Mouse (Mus musculus) left cerebral cortex, postnatal 10 days (tissue): ENCODE data around the gene Tubb2b. TPM values are rescaled to one million over a fixed set of nuclear protein-coding genes. Genes with fewer than 3 reads are reported as not detected.
A peak's percentile ranks its signal among the peaks of the same experiment; 100 is the strongest.

ENCODE experiments used
- DNase-seq, 2 experiments: peaks; one replicate each; pipeline ENCODE4 v3.0.0; 2021 to 2022; ENCODE audit warnings: low spot score in 2 of 2, mixed read lengths in 1 of 2; ENCODE audit errors: extremely low spot score in 1 of 2
- intact Hi-C: fragments of 180-260 bp; cut with DNase I; formaldehyde crosslinking; loops from one replicate; pipeline ENCODE4 v1.15.1; 2025
- total RNA-seq, 2 experiments: library from RNA; stranded (reverse); gene quantifications; 2 replicates each; pipeline ENCODE4 v1.2.3; 2021

Tubb2b gene
- total RNA-seq, 2 experiments from 2014 or later = 1,287 to 1,419 TPM

DNA sequence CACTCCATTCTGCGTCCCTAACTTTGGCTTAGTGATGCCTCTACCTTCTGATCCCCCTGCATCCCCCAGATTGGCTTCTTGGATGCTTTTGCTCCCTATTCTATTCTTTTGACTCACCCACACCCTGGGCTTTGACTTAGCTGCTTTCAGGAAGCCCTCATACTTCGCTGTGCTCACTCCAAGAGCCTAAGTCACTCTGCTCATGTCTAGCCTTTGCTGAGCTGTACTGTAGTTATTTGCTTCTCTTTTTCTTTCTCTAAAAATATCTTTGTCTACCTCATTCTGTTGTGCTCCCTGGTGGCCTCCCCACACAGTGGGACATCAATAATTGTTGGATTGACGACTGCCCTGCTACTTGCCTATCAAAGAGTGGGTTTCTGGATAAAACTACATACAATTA lies 17.9 kb upstream of the Tubb2b start:
- DNase-seq = no peak
- intact Hi-C loops = no loop called here

DNA sequence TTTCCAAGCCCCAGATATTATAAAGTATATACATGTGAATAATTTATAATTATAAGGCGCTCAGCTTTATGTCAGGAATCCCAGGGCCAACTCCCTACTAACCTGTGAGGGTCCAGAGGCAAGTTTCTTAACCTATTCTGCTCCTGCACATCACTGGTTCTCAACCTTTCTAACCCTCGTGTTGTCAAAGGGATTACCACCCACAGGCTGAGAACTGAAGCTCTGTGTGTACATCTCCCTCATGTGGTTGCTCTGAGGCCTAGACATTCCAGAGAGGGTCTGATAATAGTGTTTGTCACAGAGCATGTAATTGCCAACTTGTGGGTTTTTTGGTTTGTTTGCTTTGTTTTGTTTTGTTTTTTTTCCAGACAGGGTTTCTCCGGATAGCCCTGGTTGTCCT lies 16.6 kb upstream of the Tubb2b start:
- intact Hi-C loops = no loop called here
- DNase-seq = peak in 1 of 2 experiments; percentile 4

DNA sequence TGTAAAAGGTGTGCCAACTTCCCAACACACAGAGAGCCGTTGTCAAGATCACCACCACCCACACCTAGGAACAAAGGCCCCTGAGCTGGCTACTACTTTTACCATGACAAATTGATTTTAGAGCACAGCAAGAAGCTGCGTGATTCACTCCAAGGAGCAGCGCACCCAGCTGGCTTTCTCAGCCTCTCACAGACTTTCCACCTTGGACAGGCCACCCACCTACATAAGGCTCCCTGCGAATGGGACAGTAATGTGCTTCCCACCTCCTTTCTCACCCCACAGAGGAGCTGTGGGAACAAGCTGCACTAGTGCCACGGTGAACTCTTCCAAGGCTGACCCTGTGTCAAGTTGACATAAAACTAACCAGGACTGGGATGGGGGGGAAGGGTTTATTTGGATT lies 13.1 kb upstream of the Tubb2b start:
- no peak for DNase-seq
- intact Hi-C loops = no loop called here

DNA sequence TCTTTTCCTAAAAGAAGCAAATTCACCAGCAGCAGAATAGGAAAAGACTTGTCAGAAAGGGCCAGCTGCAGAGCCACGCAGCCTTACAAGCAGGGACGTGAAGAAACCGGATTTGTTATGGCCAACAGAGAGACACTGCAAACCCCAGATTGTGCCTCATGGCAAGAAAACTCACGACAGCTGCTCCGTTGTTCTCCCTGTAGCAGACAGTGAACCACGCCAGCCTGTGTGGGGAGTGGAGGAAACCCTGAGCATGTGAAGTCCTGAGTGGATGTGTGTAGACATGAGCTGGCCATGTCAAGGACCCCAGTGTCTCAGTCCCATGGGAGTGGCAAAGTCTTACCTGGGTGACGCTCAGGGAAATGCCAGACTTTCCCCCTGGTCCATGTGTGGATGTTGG lies 6.3 kb upstream of the Tubb2b start:
- peak; percentile 62 to 68 for DNase-seq
- intact Hi-C loops = no loop called here

DNA sequence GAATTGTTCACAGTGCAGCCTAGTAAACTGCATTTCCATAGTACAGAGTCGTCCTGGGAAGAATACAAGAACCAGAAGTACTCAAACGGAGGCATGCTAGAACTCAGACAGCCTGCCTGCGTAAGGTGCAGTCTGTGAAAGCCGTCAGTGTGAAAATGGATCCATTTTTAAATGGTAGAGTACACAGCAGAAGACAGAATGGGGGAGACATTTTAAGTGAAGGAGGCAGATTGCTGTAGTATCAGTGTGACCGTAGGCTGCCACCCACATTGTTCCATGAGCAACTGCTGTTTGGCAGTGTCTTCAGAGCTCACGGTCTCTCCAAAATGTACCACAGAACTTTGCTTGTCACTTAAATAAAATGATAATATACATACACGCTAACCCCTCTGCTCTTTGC lies 4.0 kb upstream of the Tubb2b start:
- intact Hi-C loops = no loop called here

DNA sequence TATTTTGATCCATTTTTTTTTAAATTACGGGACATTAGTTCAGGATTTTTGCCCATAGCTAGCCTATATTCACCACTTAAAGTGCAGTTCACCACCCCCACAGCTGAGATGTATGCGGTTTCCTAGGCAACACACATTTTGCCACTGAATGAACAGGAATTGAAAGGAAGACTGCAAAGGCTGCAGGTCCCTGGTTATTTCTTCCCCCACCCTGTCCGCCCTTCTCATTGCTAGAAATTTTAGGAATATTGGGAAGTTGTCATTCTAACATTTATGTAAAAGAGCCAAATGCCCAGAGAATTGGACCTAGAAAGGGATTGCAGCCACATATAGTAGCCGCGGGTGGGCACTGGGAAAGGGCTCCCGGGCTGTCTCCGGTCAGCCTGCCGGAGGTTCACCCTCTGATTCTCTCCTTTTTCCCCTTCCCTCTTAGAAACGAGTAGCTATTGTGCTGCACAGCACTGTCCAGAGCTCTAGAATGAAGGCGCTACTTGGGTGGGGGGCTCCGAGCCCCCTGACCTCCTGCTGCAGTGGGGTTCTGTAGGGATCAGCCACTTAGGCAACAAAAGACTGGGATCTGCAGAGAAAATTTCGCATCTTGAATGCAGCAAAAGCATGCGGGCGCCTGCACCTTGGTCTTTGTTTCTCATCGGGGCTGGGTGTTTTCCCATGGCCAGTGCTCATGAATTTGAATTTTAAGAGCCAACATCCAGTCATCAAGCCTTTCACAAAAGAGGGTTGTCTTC lies 3.2 kb upstream of the Tubb2b start:
- intact Hi-C loops = no loop called here
- DNase-seq = no peak

More for the DNA sequence above, 4.0 kb upstream of the Tubb2b start:
- DNase-seq = no peak

DNA sequence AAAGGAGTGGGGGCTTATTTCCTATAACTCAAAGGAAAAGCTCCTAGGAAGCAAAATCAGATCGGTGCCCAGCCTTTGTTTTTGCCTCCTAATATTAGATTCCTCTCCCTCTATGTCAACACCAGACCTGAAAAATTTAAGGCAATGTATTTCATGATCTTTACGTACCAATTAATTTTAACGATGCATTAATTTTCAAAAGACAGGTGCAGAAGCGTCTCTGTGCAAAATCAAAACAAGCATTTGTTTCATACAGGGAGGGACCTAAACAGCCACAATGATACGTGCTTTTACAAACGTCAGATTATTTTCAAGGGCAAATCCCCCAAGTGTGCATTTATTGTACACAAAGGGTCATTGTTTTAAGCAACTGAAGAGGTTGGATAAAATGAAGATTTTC lies 2.6 kb upstream of the Tubb2b start:
- intact Hi-C loops = no loop called here
- no peak for DNase-seq

DNA sequence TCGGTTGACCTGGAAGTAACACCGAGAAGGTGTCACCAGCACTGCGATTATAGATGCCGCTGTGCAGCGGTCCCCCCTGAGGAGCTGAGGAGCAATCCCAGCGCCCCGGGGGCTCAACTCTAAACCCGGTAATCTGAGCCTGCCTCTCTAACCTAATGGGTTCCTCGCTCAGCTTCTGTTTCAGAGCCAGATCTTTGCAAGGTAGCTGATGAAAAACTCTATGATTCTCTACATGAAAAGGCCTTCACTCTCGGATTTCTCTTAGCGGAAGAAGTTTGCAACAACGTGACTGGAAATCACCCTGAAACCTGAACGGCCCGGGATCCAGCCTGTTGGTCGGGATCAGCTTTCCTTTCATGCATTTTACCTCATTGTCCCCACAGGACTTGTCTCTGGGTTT lies 2.0 kb upstream of the Tubb2b start:
- peak in 1 of 2 experiments; percentile 26 for DNase-seq
- intact Hi-C loops = no loop called here

DNA sequence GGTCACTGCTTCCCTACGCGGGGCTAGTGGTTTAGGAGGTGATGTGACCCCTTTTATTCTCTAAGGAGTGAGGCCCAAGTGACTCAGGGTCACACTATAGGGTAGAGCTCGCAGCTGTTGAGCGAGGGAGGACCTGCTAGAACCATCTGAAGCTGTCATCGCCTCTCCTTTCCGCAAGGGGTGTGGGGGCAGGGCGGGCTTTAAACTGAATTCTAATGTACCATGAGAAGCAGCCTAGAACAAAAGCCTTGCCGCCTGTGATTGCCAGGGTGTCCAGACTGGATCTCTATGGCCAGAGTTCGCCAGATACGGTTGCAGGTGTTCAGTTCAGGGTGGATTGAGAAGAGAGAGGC lies 1.4 kb upstream of the Tubb2b start:
- intact Hi-C loops = no loop called here
- peak; percentile 63 to 85 for DNase-seq

DNA sequence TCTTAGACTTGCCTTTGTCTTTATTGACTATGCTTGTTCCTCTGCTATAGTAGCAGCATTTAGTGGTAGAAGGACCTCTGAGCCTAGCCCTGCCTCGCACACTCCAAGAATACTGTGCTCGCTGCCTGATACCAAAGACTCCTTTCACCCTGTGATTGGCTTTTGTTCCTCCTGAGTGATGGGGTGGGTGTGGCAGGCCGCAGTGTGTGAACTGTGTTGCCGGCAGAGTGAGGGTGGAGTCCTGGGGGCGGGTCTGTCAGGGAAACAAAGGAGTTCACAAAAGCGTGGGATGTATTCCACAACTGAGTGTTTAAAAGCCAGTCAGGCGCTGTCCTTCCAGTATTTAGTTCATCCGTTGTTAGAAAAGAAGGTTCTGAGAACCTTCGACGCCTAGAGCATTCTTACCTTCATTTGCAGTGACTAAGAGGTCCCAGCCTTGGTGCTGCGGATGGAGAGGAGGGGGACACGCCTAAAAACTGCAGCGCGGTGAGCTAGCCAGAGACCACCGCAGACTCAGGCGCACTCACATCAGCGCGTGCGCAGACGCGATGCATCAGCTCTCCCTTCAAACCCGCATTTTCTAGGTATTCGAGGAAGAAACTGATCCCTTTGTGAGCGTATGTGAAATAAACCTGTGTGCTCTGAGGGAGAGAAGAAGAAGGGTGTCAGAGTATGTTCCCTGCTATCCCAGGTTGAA lies 893 bp upstream of the Tubb2b start:
- DNase-seq = peak; percentile 57 to 68
- intact Hi-C loops = no loop called here

DNA sequence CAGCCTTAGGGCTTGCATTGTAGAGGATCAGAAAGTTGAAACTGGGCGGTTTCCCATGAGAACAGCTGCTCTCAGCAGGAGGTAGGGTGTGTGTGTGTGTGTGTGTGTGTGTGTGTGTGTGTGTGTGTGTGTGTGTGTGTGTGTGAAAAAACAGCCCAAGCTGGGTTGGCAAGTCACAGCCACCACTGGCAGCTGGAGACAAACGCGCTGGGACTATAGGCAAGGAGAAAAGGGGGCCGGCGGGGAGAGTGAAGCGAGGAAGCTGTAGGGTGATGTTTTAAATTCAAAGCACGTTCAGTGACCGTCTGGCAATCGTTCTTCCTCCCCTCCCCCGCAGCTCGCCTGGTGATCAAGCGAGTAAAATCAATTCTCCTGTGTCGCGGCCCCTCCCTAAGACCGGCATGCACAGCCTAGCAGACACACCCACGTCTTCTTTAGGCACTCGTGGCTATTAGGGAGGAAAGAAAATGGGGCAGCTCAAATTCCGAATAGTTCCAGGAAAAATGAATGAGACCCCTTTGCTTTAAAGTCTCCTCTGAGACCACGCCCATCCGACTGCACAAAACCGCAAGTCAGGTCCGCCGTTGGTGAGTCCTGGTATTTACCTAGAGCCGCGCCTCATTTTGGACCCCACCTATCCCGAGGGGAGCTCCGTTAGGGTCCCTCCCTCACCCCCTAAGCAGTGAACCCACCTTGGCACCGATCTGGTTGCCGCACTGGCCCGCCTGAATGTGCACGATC lies 611 bp downstream of the Tubb2b start:
- intact Hi-C loops = loop anchor here (1.0 kb wide), 1 partner anchor 52 kb away; no protein-coding TSS in a partner anchor
- DNase-seq = peak; percentile 75 to 82

DNA sequence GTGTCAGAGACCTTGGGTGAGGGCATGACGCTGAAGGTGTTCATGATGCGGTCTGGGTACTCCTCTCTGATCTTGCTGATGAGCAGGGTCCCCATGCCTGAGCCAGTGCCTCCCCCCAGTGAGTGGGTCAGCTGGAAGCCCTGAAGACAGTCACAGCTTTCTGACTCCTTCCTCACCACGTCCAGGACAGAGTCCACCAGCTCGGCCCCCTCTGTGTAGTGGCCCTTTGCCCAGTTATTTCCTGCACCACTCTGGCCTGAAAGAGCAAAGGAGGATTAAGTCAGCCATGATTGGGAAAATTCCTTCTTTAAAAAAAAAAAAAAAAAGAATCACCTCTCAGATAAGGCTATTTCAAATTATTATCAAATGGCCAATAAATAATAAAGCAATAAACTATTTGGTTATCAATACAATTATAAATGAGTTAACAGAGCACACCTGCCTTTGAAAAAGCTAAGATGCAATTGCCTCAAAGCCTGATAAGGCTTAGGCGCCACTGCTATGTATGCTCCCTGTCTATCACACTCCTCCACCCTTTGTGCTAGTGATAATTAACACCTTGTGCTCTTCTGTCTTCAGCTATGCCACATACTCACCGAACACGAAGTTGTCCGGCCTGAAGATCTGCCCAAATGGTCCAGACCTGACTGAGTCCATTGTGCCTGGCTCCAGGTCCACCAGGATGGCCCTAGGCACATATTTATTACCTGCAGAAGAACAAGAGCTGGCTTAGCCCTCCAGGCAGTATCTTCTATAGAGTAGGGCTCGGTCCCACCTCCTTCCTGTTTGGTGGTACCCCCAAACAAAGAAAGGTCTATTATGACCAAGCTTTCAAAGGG lies 1.8 kb downstream of the Tubb2b start:
- no peak for DNase-seq

DNA sequence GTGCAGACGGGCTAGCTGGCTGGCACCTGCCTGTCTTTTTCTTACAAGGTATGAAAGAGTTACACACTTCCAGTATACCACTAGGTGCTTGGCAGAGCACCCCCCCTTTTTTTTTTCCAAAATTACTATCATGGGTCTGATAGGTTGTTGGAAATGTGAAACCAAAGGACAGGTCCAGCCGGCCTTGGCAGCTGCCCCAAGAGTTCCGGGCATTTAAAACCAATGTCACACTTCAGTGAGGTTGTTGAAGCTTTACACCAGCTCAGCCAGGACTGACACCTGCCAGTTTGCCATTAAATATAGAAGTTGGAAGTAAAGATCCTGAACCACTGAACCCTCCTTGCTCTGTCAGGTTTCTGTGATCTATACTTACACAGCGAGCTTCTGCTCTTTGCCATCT lies 4.6 kb downstream of the Tubb2b start:
- DNase-seq = peak in 1 of 2 experiments; percentile 31
- intact Hi-C loops = no loop called here

More for the DNA sequence above, 1.8 kb downstream of the Tubb2b start:
- intact Hi-C loops = no loop called here

DNA sequence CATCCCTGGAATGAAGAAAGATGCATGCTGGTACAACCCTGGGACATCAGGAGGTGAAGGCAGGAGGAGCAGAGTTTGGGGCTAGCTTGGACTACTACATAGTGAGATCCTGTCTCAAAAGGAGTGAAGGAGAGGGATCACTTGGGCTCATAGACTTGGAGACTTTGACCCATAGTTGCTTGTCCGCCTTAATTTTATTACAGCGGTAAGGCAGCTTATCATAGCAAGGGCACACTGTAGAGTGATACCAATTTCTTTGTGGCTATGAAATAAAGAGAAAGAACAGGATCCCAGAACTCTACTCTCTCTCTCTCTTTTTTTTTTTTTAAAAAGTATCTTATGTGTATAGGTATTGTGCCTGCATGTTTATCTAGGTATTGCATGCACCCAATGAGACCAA lies 9.7 kb downstream of the Tubb2b start:
- DNase-seq = no peak
- intact Hi-C loops = no loop called here

DNA sequence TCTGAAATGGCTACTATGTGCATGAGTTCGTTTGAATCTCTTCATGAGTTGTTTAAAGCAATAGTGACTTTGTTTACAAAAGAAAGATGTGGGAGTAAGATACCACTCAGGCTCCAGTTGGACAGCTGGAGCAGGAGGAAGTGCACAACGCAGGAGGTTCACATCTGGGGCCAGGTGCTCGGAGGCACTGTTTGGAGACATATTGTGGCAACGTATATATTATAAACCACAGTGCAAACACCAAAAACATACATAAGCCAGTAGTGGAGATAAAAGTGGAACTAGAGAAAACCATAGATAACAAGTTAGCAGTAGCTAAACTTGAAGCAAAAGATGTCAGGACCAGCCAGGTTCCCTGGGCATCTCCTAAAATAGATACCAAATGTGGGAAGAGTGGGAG lies 10.9 kb downstream of the Tubb2b start:
- intact Hi-C loops = no loop called here
- DNase-seq = no peak

DNA sequence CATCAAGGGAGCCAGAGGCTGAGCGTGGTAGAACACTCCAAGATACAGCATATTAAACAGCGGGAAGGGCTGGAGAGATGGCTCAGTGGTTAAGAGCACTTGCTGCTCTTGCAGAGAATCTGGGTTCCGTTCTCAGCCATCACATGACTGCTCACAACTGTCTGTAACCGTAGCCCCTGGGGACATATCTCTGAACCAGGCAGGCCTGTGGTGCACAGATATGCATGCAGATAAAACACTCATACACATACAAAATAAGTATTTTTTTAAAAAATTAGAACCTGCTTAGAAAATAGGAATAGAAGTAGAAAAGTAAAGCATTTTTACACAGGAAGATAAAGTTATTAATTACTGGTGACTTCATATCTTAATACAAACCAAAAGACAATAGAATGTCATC lies 11.4 kb downstream of the Tubb2b start:
- DNase-seq = no peak
- intact Hi-C loops = no loop called here

DNA sequence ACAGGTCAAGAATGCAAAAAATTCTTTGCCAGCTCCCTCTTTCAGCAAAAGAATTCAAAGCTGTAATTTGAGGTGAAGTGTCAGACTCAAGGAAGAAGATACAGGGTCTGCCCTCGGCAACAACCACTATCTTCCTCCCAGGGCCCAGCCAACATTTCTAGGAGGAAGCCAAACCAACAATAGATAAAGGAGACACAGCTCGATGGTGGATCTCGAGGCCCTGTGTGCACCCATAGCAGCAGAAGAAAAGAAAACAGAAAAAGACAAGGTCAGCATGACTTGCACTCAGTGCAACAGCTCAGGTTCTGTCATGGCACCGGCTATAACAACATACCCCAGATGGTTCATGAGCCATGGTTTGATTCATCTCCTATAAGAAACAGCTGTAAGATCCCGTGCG lies 13.8 kb downstream of the Tubb2b start:
- intact Hi-C loops = no loop called here
- no peak for DNase-seq

DNA sequence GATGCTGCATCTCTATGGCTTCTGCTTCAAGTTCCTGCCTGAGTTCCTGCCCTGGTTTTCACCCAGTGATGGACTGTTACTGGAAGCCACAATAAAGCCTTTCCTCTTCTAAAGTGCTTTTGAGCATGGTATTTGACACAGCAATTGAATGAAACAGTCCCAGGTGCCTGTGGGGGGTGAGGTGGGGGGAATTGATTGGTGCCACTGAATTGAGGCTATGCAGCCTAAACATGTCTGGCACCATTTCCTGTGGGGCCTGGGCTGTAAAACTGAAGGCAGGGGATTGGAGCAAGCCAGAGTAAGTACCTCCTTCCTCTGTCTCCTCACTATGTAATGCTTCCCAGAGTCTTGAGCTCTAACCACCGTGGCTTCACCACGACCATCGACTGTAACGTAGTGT lies 15.6 kb downstream of the Tubb2b start:
- intact Hi-C loops = no loop called here
- no peak for DNase-seq

DNA sequence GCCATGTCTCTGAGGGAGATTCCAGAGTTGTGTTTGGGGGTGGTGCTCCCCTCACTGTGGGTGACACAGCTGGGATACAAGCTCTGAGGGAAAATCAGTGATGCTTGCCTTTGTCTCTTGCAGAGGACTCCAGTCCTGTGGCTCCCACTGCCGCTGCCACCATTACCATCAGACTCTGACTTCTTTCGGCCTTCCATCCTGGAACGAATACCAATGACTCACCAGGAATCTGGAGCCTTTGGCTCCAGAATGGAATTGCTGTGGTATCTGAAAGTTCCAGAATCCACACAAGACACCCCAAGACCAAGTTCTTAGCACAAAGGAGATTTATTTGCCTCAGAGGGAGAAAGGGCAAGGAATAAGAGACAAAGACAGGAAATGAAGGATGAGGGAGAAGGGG lies 17.2 kb downstream of the Tubb2b start:
- no peak for DNase-seq
- intact Hi-C loops = no loop called here
